Mouse (Mus musculus): ENCODE results near the gene Bex1. TPM values are rescaled to one million over a fixed set of nuclear protein-coding genes. Genes with fewer than 3 reads are reported as not detected.

The Bex1 gene
- polyA plus RNA-seq, 1 experiment from 2014 or later = 41.4 TPM

DNA sequence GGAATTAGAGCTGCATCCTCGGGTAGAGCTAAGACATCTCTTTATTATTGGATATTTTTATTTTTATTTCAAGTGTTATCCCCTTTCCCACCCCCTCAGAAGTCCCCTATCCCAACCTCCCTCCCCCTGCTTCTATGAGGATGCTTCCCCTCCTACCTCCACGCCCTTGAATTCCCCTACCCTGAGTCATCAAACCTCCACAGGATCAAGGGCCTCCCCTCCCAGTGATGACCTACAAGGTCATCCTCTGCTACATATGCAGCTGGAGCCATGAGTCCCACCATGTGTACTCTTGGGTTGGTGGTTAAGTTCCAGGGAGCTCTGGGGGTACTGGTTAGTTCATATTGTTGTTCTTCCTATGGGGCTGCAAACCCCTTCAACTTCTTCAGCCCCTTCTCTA lies 1.9 kb downstream of the Bex1 start:
- Histone ChIP-seq H3K27me3 (replicated peaks; ENCODE audit: control insufficient read depth, insufficient read depth, low read length) (no peaks in the 10 kb centered on the region), H3K27ac (ENCODE audit: low read depth, low read length) (no peak overlapping the region), H3K9me3 (ENCODE audit: control insufficient read depth) (no peaks in the 10 kb centered on the region), H3K36me3 (ENCODE audit: control insufficient read depth, insufficient read depth) (no peaks in the 10 kb centered on the region), H3K9ac (ENCODE audit: low read depth, low read length) (no peak overlapping the region), H3K4me2 (replicated peaks; ENCODE audit: low read depth) (no peak overlapping the region), H3K4me3 (ENCODE audit: low read depth, low read length) (no peak overlapping the region), H3K4me1 (replicated peaks; ENCODE audit: control insufficient read depth, insufficient read depth, low read length) (no peaks in the 10 kb centered on the region)
- WGBS = 40% methylated on average over 2 of the region's 2 CpGs
- ATAC-seq = no peak
- TF ChIP-seq CTCF (IDR thresholded peaks at IDR 0.05; ENCODE audit: low read depth) = no peak

DNA sequence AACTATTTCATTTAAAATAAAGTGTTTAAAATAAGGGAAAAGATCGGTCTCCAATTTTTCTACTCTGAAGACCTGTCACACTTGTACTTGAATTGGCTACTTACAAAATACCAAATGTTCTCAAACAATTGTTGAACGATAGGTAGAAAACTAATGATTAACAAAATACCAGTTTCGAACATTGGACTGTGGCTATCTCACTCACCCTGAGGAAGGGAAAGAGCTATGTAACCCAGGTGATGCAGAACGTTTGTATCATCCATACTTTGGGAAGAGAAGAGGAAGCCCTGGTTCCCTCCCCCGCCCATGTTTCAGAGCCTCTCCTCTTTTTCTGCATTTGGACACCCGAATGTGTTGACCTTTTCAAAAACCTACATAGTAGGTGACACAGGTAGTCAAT lies 10.9 kb downstream of the Bex1 start:
- Histone ChIP-seq H3K4me2 (replicated peaks; ENCODE audit: low read depth) (peak overlapping the region; percentile 62; the same call in 1 of the 2 replicates), H3K9ac (ENCODE audit: low read depth, low read length) (no peak overlapping the region), H3K27ac (ENCODE audit: low read depth, low read length) (no peak overlapping the region), H3K9me3 (ENCODE audit: control insufficient read depth) (no peaks in the 10 kb centered on the region), H3K36me3 (ENCODE audit: control insufficient read depth, insufficient read depth) (no peaks in the 10 kb centered on the region), H3K27me3 (replicated peaks; ENCODE audit: control insufficient read depth, insufficient read depth, low read length) (no peaks in the 10 kb centered on the region), H3K4me3 (ENCODE audit: low read depth, low read length) (no peak overlapping the region), H3K4me1 (replicated peaks; ENCODE audit: control insufficient read depth, insufficient read depth, low read length) (no peaks in the 10 kb centered on the region)
- 57% methylated on average over 6 of the region's 6 CpGs for WGBS
- no peak for ATAC-seq
- no peak for TF ChIP-seq CTCF (IDR thresholded peaks at IDR 0.05; ENCODE audit: low read depth)

DNA sequence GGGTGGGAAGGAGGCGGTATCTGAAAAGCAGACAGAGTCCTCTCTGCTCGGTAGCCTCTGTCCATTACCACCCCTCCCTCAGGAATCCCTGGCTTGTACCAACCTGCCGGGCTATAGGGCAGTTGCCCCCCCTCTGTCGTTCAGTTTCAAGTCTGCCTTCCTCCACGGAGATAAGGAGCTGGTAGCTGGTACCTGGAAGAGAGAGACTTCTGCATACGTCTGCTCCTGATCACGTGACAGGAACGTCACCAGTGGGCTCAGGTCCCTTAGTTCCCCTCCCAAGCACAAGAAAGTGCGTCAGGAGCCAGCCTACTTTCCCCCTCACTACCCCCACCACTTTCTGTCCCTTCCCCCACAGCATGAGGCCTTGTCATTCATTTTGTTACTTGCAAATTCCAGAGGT lies 11.6 kb downstream of the Bex1 start, which contains the start of gene Tceal5:
TSS of gene Tceal5 (minus strand) at position 213 of the 403 bp plus-strand sequence.
- no peak for ATAC-seq
- no peaks in the 10 kb centered on the region for H3K27me3 ChIP-seq (replicated peaks; ENCODE audit: control insufficient read depth, insufficient read depth, low read length)
- H3K4me1 ChIP-seq (replicated peaks; ENCODE audit: control insufficient read depth, insufficient read depth, low read length) = no peaks in the 10 kb centered on the region
- H3K4me3 ChIP-seq (ENCODE audit: low read depth, low read length) = peak within 1 kb of the TSS; percentile 33
- peak within 1 kb of the TSS; percentile 62 for H3K4me2 ChIP-seq (replicated peaks; ENCODE audit: low read depth)
- no peak within 1 kb of the TSS for H3K9ac ChIP-seq (ENCODE audit: low read depth, low read length)
- no peaks in the 10 kb centered on the region for H3K9me3 ChIP-seq (ENCODE audit: control insufficient read depth)
- WGBS = 16% methylated on average over 9 of the region's 9 CpGs
- H3K27ac ChIP-seq (ENCODE audit: low read depth, low read length) = no peak within 1 kb of the TSS
- no peaks in the 10 kb centered on the region for H3K36me3 ChIP-seq (ENCODE audit: control insufficient read depth, insufficient read depth)
- TF ChIP-seq CTCF (IDR thresholded peaks at IDR 0.05; ENCODE audit: low read depth) = no peak

DNA sequence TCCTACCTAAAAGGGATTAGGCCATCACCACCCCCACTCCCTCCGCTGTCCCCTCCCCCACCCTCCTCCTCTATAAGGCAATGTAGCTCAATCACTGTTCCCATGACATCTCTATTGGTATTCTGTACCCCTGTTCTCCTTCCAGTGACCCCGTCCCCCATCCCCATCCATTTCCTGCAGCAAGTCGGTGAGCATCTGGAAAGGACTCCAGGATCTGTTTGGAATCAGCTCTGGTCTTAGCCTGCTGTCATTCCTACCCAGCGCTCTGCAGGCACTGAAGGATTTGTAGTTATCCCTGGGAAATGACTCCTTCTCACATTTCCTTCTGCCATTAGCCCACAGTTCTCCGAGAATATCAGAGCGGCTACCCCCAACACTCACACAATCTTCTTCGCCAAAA lies 12.1 kb downstream of the Bex1 start:
- no peaks in the 10 kb centered on the region for H3K27me3 ChIP-seq (replicated peaks; ENCODE audit: control insufficient read depth, insufficient read depth, low read length)
- H3K9ac ChIP-seq (ENCODE audit: low read depth, low read length) = no peak overlapping the region
- no peaks in the 10 kb centered on the region for H3K4me1 ChIP-seq (replicated peaks; ENCODE audit: control insufficient read depth, insufficient read depth, low read length)
- no peak overlapping the region for H3K27ac ChIP-seq (ENCODE audit: low read depth, low read length)
- no peak for ATAC-seq
- 33% methylated on average over 7 of the region's 7 CpGs for WGBS
- no peaks in the 10 kb centered on the region for H3K9me3 ChIP-seq (ENCODE audit: control insufficient read depth)
- H3K4me3 ChIP-seq (ENCODE audit: low read depth, low read length) = peak overlapping the region; percentile 33
- TF ChIP-seq CTCF (IDR thresholded peaks at IDR 0.05; ENCODE audit: low read depth) = no peak
- H3K36me3 ChIP-seq (ENCODE audit: control insufficient read depth, insufficient read depth) = no peaks in the 10 kb centered on the region
- H3K4me2 ChIP-seq (replicated peaks; ENCODE audit: low read depth) = peak overlapping the region; percentile 62

DNA sequence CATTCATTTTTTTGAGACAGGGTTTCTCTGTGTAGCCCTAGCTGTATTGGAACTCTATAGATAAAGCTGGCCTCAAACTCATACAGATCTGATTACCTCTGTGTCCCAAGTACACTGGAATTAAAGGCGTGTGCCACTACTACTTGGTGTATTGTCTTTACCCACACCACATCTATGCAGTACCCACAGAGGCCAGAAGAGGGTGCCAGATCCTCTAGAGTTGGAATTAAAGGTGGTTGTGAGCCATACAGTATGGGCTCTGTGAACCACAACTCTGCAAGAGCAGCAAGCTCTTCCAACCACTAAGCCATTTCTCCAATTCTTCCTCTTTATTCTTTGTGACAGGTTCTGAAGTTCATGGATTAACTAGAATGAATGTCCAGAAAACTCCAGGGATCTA lies 18.4 kb downstream of the Bex1 start:
- no peak overlapping the region for H3K4me3 ChIP-seq (ENCODE audit: low read depth, low read length)
- ATAC-seq = no peak
- no peaks in the 10 kb centered on the region for H3K4me1 ChIP-seq (replicated peaks; ENCODE audit: control insufficient read depth, insufficient read depth, low read length)
- no peak overlapping the region for H3K9ac ChIP-seq (ENCODE audit: low read depth, low read length)
- no peak overlapping the region for H3K4me2 ChIP-seq (replicated peaks; ENCODE audit: low read depth)
- peak; percentile 71 for TF ChIP-seq CTCF (IDR thresholded peaks at IDR 0.05; ENCODE audit: low read depth)
- WGBS = 81% methylated on average over 1 of the region's 1 CpGs
- no peaks in the 10 kb centered on the region for H3K9me3 ChIP-seq (ENCODE audit: control insufficient read depth)
- no peaks in the 10 kb centered on the region for H3K27me3 ChIP-seq (replicated peaks; ENCODE audit: control insufficient read depth, insufficient read depth, low read length)
- no peak overlapping the region for H3K27ac ChIP-seq (ENCODE audit: low read depth, low read length)
- no peaks in the 10 kb centered on the region for H3K36me3 ChIP-seq (ENCODE audit: control insufficient read depth, insufficient read depth)

DNA sequence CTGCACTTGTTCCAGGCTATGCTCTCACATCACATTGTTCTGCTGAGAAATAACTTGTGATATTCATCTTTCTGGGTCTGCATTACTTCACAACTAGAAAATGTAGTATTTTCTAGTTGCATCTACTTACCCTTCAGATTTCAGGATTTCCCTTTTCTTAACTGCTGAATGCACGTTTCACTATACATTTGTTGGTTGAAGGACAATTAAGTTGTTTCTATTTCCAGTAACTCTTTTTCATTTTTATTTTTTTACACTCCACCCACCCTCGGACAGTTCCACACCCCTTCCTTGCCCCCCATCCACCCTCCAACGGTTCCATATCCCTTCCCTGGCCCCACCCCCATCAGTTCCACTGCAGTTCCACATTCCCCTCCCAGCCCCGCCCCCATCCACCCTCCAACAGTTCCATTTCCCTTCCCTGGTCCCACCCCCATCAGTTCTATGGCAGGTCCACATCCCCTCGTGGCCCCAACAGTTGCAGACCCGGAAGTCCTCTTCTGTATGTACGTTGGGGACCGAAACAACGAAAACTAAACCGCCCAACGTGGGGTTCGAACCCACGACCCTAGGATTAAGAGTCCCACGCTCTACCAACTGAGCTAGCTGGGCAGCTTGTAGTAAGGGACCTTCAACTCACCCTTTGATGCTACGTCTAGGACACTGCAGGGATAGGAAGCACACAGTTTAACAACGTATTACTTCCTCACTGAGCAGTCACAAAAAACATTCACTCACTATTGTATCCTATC lies 19.9 kb downstream of the Bex1 start:
- Histone ChIP-seq H3K9ac (ENCODE audit: low read depth, low read length) (no peak overlapping the region), H3K4me1 (replicated peaks; ENCODE audit: control insufficient read depth, insufficient read depth, low read length) (no peaks in the 10 kb centered on the region), H3K4me3 (ENCODE audit: low read depth, low read length) (no peak overlapping the region), H3K27me3 (replicated peaks; ENCODE audit: control insufficient read depth, insufficient read depth, low read length) (no peaks in the 10 kb centered on the region), H3K4me2 (replicated peaks; ENCODE audit: low read depth) (no peak overlapping the region), H3K9me3 (ENCODE audit: control insufficient read depth) (no peaks in the 10 kb centered on the region), H3K27ac (ENCODE audit: low read depth, low read length) (no peak overlapping the region), H3K36me3 (ENCODE audit: control insufficient read depth, insufficient read depth) (no peaks in the 10 kb centered on the region)
- no peak for ATAC-seq
- 80% methylated on average over 16 of the region's 16 CpGs for WGBS
- no peak for TF ChIP-seq CTCF (IDR thresholded peaks at IDR 0.05; ENCODE audit: low read depth)
